Mouse (Mus musculus) common myeloid progenitor, adult 5-6 weeks (primary cell): ENCODE data around the gene Cd180. TPM values are rescaled to one million over a fixed set of nuclear protein-coding genes. Genes with fewer than 3 reads are reported as not detected.

Experiments
- ATAC-seq: replicated peaks from 2 replicates; pipeline ENCODE4 v1.8.0; 2016; ENCODE audit warnings: low read depth, mild to moderate bottlenecking, moderate TSS enrichment, inconsistent platforms; ENCODE audit not compliant: poor library complexity, severe bottlenecking
- total RNA-seq: library from RNA; stranded (forward); fragments of 200-1000, 187-1606 nt; gene quantifications from 2 replicates; pipeline ENCODE4 v1.2.3, GENCODE M21; 2017

Gene Cd180
- total RNA-seq, 1 experiment from 2014 or later = 25.9 TPM

DNA sequence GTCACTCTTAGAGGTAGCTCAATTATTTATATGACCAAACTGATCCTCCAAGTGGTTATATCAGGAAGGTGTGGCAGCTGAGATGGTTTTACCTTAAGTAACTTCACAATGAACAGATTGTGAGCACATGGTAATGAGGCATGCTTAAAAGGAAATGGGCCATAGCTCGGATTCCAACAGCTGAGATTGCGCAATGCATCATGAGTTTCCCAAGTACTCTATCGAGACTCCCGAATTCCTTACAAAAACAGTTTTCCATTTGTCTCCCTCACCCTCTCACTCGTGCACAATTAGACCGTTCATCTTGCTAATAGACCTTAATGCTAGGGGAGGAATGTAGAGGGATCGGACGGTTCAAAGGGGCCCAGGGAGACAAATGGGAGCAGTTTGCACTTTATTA, 76.8 kb downstream of the Cd180 start:
- no peak for ATAC-seq

- ATAC-seq = no peak; the same call in 1 of the 2 replicates
These were observed 79.8 kb downstream of the Cd180 start for GRCm38 (mm10) chr13:102773169-102773568.

DNA sequence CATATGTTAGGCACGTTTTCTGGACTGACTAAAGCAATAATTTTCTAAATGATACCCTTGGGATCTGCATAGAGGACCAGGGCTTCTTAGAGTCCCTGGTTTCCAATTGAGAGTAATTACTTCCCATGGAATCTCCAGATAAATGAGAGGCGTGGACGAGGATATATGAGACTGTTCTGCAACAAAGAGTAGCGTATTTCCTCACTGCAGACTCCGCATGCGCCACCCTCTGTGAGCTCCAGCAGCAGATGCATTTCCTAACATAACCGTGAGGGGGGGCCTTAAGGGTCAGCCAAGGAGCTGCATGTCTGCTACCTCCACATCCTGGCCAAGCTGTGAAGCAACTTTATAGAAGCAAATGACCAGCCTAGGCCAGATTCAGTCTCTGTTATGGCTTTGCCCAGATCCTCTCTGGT, 81.4 kb downstream of the Cd180 start:
- ATAC-seq = no peak

GRCm38 (mm10) chr13:102775506-102775905, 82.1 kb downstream of the Cd180 start:
- no peak for ATAC-seq

GRCm38 (mm10) chr13:102778859-102779258, 85.5 kb downstream of the Cd180 start:
- no peak for ATAC-seq

DNA sequence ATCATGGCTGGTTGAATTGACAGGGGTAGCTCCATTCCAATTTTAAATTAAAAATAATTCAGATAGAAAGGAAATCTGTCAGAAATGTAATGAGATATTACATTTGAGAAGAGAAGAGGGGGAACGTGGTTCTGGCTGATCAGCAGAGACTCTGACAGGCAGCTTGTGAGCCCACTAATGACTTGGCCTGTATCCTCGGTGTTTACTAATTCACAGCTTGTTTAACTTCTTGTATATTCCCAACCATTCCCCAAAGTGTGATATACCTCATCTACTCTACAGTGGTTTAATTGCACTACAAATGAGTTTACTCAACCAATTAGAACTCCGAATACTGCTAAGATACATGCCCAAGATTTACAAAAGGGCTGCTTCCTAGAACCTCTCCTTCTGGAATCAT, 85.9 kb downstream of the Cd180 start:
- ATAC-seq = no peak

DNA sequence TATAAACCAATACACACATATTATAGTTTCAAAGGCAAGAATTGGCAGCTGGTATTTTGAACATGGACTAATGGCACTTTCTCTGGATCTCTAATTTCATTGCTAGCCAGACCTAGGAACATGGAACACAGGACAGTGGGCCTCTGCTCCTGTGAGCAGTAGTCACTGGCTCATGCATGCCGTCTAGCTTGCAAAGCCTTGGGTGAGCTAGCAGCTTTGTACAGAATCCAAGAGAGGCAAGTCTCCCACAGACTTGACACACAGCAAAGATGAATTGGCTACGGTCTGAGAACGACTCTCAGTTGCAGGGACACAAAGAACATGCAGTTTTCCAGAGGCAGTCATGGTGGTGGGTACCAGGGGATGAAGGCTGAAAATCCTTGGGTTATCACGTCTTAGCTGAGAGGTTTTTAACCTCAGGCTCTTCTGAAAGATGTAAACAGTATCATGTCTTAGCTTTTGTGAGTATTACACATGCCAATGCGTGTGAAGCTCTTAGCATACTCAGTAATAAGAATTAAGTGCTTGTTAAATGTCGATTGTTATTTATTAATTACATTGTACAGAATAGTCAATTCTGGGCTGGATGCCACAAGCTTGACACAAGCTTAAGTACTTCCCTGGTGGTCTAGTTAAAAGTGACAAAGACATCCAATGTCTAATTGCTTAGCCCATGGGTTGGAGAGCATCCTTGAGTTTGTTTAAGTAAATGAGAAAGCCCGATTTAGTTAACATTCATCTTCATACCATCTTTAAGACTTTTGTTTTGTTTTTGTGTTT, 90.4 kb downstream of the Cd180 start:
- ATAC-seq = no peak

GRCm38 (mm10) chr13:102786666-102787230, 93.4 kb downstream of the Cd180 start:
- no peak for ATAC-seq
